Mouse (Mus musculus): Measurements from ENCODE around the gene Kdm4a. TPM values are rescaled to one million over a fixed set of nuclear protein-coding genes. Genes with fewer than 3 reads are reported as not detected.

Gene Kdm4a
- polyA plus RNA-seq, 1 experiment from 2014 or later, result 27.1 TPM

GRCm38 (mm10) chr4:118092784-118093457, 86.9 kb downstream of the Kdm4a start:
- Histone ChIP-seq H3K4me1 (ENCODE audit: control insufficient read depth, insufficient read depth, low read length) (no peaks in the 10 kb centered on the region), H3K36me3 (ENCODE audit: control insufficient read depth, insufficient read depth, low read length) (no peaks in the 10 kb centered on the region), H3K4me2 (ENCODE audit: low read depth, low read length) (no peak overlapping the region), H3K9me3 (replicated peaks; ENCODE audit: control insufficient read depth, low read length) (no peaks in the 10 kb centered on the region), H3K9ac (ENCODE audit: low read length) (no peak overlapping the region), H3K27me3 (ENCODE audit: control insufficient read depth, insufficient read depth, low read length) (no peaks in the 10 kb centered on the region), H3K4me3 (replicated peaks; ENCODE audit: low read length) (no peak overlapping the region), H3K27ac (ENCODE audit: low read length) (no peak overlapping the region)
- ATAC-seq (ENCODE audit: insufficient read depth, low FRiP score), result no peak
- WGBS, result 90% methylated on average over 11 of the region's 11 CpGs

GRCm38 (mm10) chr4:118090449-118090848, 89.4 kb downstream of the Kdm4a start:
- Histone ChIP-seq H3K9ac (ENCODE audit: low read length) (no peak overlapping the region), H3K27ac (ENCODE audit: low read length) (no peak overlapping the region), H3K9me3 (replicated peaks; ENCODE audit: control insufficient read depth, low read length) (no peaks in the 10 kb centered on the region), H3K4me2 (ENCODE audit: low read depth, low read length) (no peak overlapping the region), H3K4me3 (replicated peaks; ENCODE audit: low read length) (no peak overlapping the region), H3K36me3 (ENCODE audit: control insufficient read depth, insufficient read depth, low read length) (no peaks in the 10 kb centered on the region), H3K4me1 (ENCODE audit: control insufficient read depth, insufficient read depth, low read length) (no peaks in the 10 kb centered on the region), H3K27me3 (ENCODE audit: control insufficient read depth, insufficient read depth, low read length) (no peaks in the 10 kb centered on the region)
- WGBS, result 89% methylated on average over 11 of the region's 11 CpGs
- no peak for ATAC-seq (ENCODE audit: insufficient read depth, low FRiP score)

GRCm38 (mm10) chr4:118089939-118090338, 89.9 kb downstream of the Kdm4a start:
- Histone ChIP-seq H3K4me2 (ENCODE audit: low read depth, low read length) (no peak overlapping the region), H3K27me3 (ENCODE audit: control insufficient read depth, insufficient read depth, low read length) (no peaks in the 10 kb centered on the region), H3K9ac (ENCODE audit: low read length) (no peak overlapping the region), H3K36me3 (ENCODE audit: control insufficient read depth, insufficient read depth, low read length) (no peaks in the 10 kb centered on the region), H3K4me1 (ENCODE audit: control insufficient read depth, insufficient read depth, low read length) (peaks cover 3% of the 10 kb centered on the region; the same call in 1 of the 2 replicates), H3K9me3 (replicated peaks; ENCODE audit: control insufficient read depth, low read length) (no peaks in the 10 kb centered on the region), H3K4me3 (replicated peaks; ENCODE audit: low read length) (no peak overlapping the region), H3K27ac (ENCODE audit: low read length) (no peak overlapping the region)
- no peak for ATAC-seq (ENCODE audit: insufficient read depth, low FRiP score)
- WGBS, result 42% methylated on average over 9 of the region's 9 CpGs

GRCm38 (mm10) chr4:118088771-118089170, 91.1 kb downstream of the Kdm4a start:
- ATAC-seq (ENCODE audit: insufficient read depth, low FRiP score), result no peak
- 68% methylated on average over 2 of the region's 2 CpGs for WGBS
- H3K36me3 ChIP-seq (ENCODE audit: control insufficient read depth, insufficient read depth, low read length), result no peaks in the 10 kb centered on the region

More at GRCm38 (mm10) chr4:118088771-118089170, 91.1 kb downstream of the Kdm4a start:
- H3K4me2 ChIP-seq (ENCODE audit: low read depth, low read length), result no peak overlapping the region
- H3K9me3 ChIP-seq (replicated peaks; ENCODE audit: control insufficient read depth, low read length), result no peaks in the 10 kb centered on the region
- H3K4me3 ChIP-seq (replicated peaks; ENCODE audit: low read length), result no peak overlapping the region
- no peak overlapping the region for H3K9ac ChIP-seq (ENCODE audit: low read length)
- H3K27me3 ChIP-seq (ENCODE audit: control insufficient read depth, insufficient read depth, low read length), result no peaks in the 10 kb centered on the region
- H3K4me1 ChIP-seq (ENCODE audit: control insufficient read depth, insufficient read depth, low read length), result peaks cover 11% of the 10 kb centered on the region; the same call in 1 of the 2 replicates
- no peak overlapping the region for H3K27ac ChIP-seq (ENCODE audit: low read length)

Small RNA genes within 50 kb of the gene (microRNA-seq; reads per million reads assigned to microRNA genes)
- gene Mir7226, result 2.2 reads per million, percentile 9 among the genes with 10 or more reads in this experiment

Other genes starting within 250 kb of the Kdm4a start
- gene St3gal3, start 45.1 kb downstream of the Kdm4a start, polyA plus RNA-seq (2015; fragmentation: Nextera tagmentation; extraction: Ambion mirVana), result 5.2 TPM in 2 replicates
- gene Ptprf, start 111.4 kb upstream of the Kdm4a start, polyA plus RNA-seq (2015; fragmentation: Nextera tagmentation; extraction: Ambion mirVana), result 86.0 and 93.0 TPM in 2 replicates
- gene Szt2, start 229.2 kb upstream of the Kdm4a start, polyA plus RNA-seq (2015; fragmentation: Nextera tagmentation; extraction: Ambion mirVana), result 6.7 and 6.8 TPM in 2 replicates
- 91.0 and 92.0 TPM in 2 replicates for gene Med8, start 229.3 kb upstream of the Kdm4a start, polyA plus RNA-seq (2015; fragmentation: Nextera tagmentation; extraction: Ambion mirVana)
- 171 and 204 TPM in 2 replicates for gene Elovl1, start 248.1 kb upstream of the Kdm4a start, polyA plus RNA-seq (2015; fragmentation: Nextera tagmentation; extraction: Ambion mirVana)

All from stomach, embryonic 16.5 days (tissue).